Mouse (Mus musculus) kidney, adult 11 months (tissue): ENCODE measurements around the gene Apoe.
A peak's percentile ranks its signal among the peaks of the same experiment; 100 is the strongest.

Experiments used
- DNase-seq: peaks from one replicate; pipeline ENCODE4 v3.0.0; 2022

Gene Apoe

GRCm38 (mm10) chr7:19698907-19699826 is at the start of gene Apoe:
Gene Apoe, minus strand, starts transcription at chr7:19699188.
- peak; percentile 68 for DNase-seq

GRCm38 (mm10) chr7:19747420-19748218 is 48.6 kb upstream of the Apoe start:
- DNase-seq: peak; percentile 84

- no peak for DNase-seq
These were observed 47.6 kb upstream of the Apoe start for GRCm38 (mm10) chr7:19746426-19747201.

- no peak for DNase-seq
These were observed 47.0 kb upstream of the Apoe start for GRCm38 (mm10) chr7:19745971-19746370.

- DNase-seq: peak; percentile 78
These were observed 45.8 kb upstream of the Apoe start for GRCm38 (mm10) chr7:19744590-19745385.

- no peak for DNase-seq
These were observed 44.8 kb upstream of the Apoe start for GRCm38 (mm10) chr7:19743791-19744190.

GRCm38 (mm10) chr7:19742468-19742867 is 43.5 kb upstream of the Apoe start:
- no peak for DNase-seq

- DNase-seq: peak; percentile 23
These were observed 42.5 kb upstream of the Apoe start for GRCm38 (mm10) chr7:19741329-19742031.

- DNase-seq: no peak
These were observed 41.3 kb upstream of the Apoe start for GRCm38 (mm10) chr7:19740269-19740668.

GRCm38 (mm10) chr7:19738771-19739170 is 39.8 kb upstream of the Apoe start:
- no peak for DNase-seq

- no peak for DNase-seq
These were observed 37.5 kb upstream of the Apoe start for GRCm38 (mm10) chr7:19736389-19737057.

- DNase-seq: no peak
These were observed 35.2 kb upstream of the Apoe start for GRCm38 (mm10) chr7:19734178-19734666.

GRCm38 (mm10) chr7:19726541-19726940 is 27.6 kb upstream of the Apoe start:
- no peak for DNase-seq

GRCm38 (mm10) chr7:19724167-19724566 is 25.2 kb upstream of the Apoe start:
- peak; percentile 75 for DNase-seq

GRCm38 (mm10) chr7:19722754-19723195 is 23.8 kb upstream of the Apoe start:
- DNase-seq: peak; percentile 74

GRCm38 (mm10) chr7:19719200-19719599 is 20.2 kb upstream of the Apoe start:
- no peak for DNase-seq

- no peak for DNase-seq
These were observed 19.4 kb upstream of the Apoe start for GRCm38 (mm10) chr7:19718297-19718952.

GRCm38 (mm10) chr7:19717346-19717745 is 18.4 kb upstream of the Apoe start:
- DNase-seq: no peak

GRCm38 (mm10) chr7:19716822-19717221 is 17.8 kb upstream of the Apoe start:
- no peak for DNase-seq
